Mouse (Mus musculus): ENCODE results near the gene Gm49027. TPM values are rescaled to one million over a fixed set of nuclear protein-coding genes. Genes with fewer than 3 reads are reported as not detected.

Gene Gm49027
- polyA plus RNA-seq (2021; fragmentation: Nextera tagmentation) = 0.34 TPM in 1 of 2 replicates, not detected in the other
- long read RNA-seq, experiment 1, partial matches to known transcripts = 11 of 11 reads
- long read RNA-seq, experiment 1, other reads (novel, unspliced or antisense) = 0 of 11 reads
- long read RNA-seq, experiment 2, partial matches to known transcripts = 86 of 88 reads
- long read RNA-seq, experiment 2, other reads (novel, unspliced or antisense) = 2 of 88 reads

GRCm38 (mm10) chr5:123525281-123525680 is at the start of gene Gm49027:
Gene Gm49027 (minus strand): TSS chr5:123525488.

GRCm38 (mm10) chr5:123572357-123573186 is 47.3 kb upstream of the Gm49027 start, which contains the start of gene Vps33a:
Gene Vps33a (minus strand): TSS chr5:123573038.

GRCm38 (mm10) chr5:123523692-123524392 is 1.4 kb downstream of the Gm49027 start, which contains the start of gene Diablo:
Gene Diablo (minus strand): TSS chr5:123524176.

GRCm38 (mm10) chr5:123510160-123510559 is 15.1 kb downstream of the Gm49027 start, which contains the start of gene B3gnt4:
Gene B3gnt4 (plus strand): TSS chr5:123510460.

GRCm38 (mm10) chr5:123489112-123489785 is 36.0 kb downstream of the Gm49027 start, which contains the start of the genes Lrrc43 and Il31:
Gene Lrrc43 (plus strand): TSS chr5:123489305.
Gene Il31 (minus strand): TSS chr5:123489489.

Small RNA genes within 50 kb of the gene (microRNA-seq; reads per million reads assigned to microRNA genes)
- 2.8 reads per million, percentile 7 among the genes with 10 or more reads in this experiment for gene Mir7647

Other genes starting within 250 kb of the Gm49027 start
- 13.1 and 13.8 TPM in 2 replicates for gene Bcl7a, start 181.7 kb downstream of the Gm49027 start, polyA plus RNA-seq (2021; fragmentation: Nextera tagmentation)
- 4.1 and 6.3 TPM in 2 replicates for gene Mlxip, start 130.7 kb downstream of the Gm49027 start, polyA plus RNA-seq (2021; fragmentation: Nextera tagmentation)
- gene Lrrc43, start 36.2 kb downstream of the Gm49027 start, polyA plus RNA-seq (2021; fragmentation: Nextera tagmentation) = 0.53 and 0.72 TPM in 2 replicates
- not detected in 2 replicates for gene Il31, start 36.0 kb downstream of the Gm49027 start, polyA plus RNA-seq (2021; fragmentation: Nextera tagmentation)
- 1.4 and 1.7 TPM in 2 replicates for gene B3gnt4, start 15.0 kb downstream of the Gm49027 start, polyA plus RNA-seq (2021; fragmentation: Nextera tagmentation)
- 58.2 and 58.3 TPM in 2 replicates for gene Diablo, start 1.3 kb downstream of the Gm49027 start, polyA plus RNA-seq (2021; fragmentation: Nextera tagmentation)
- 30.1 and 33.1 TPM in 2 replicates for gene Vps33a, start 47.5 kb upstream of the Gm49027 start, polyA plus RNA-seq (2021; fragmentation: Nextera tagmentation)
- 36.4 and 38.3 TPM in 2 replicates for gene Clip1, start 159.1 kb upstream of the Gm49027 start, polyA plus RNA-seq (2021; fragmentation: Nextera tagmentation)
- 16.1 and 16.5 TPM in 2 replicates for gene Zcchc8, start 195.6 kb upstream of the Gm49027 start, polyA plus RNA-seq (2021; fragmentation: Nextera tagmentation)
- 46.1 and 57.6 TPM in 2 replicates for gene Rsrc2, start 223.9 kb upstream of the Gm49027 start, polyA plus RNA-seq (2021; fragmentation: Nextera tagmentation)
- 1.7 TPM in 2 replicates for gene Kntc1, start 224.2 kb upstream of the Gm49027 start, polyA plus RNA-seq (2021; fragmentation: Nextera tagmentation)

Data from layer of hippocampus, adult 6 months (tissue).